Mouse (Mus musculus) intestine, embryonic 16.5 days (tissue): ENCODE results near the gene Zfp91. TPM values are rescaled to one million over a fixed set of nuclear protein-coding genes. Genes with fewer than 3 reads are reported as not detected.
"Not testable (repeated sequence)": the region's sequence is repeated elsewhere in the genome, so short reads cannot be mapped to it uniquely, and the experiment has no call there.

Source experiments
- ATAC-seq: fragments of 200-750 bp; cut with Nextera tagmentation; 2 replicates; pipeline ENCODE4 v1.8.0; 2017; ENCODE audit warnings: moderate TSS enrichment, moderate library complexity
- H3K27ac ChIP-seq: fragments of 300-500 bp; sonication (generic); 2 replicates; pipeline ENCODE4 v1.5.1; 2014; ENCODE audit warnings: mild to moderate bottlenecking, low read length
- H3K27me3 ChIP-seq: fragments of 300-500 bp; sonication (generic); replicated peaks from 2 replicates; pipeline ENCODE4 v1.6.1; 2014; ENCODE audit warnings: low read length, control low read depth, mixed read lengths; ENCODE audit not compliant: control insufficient read depth, insufficient read depth
- H3K36me3 ChIP-seq: fragments of 300-500 bp; sonication (generic); 2 replicates; pipeline ENCODE4 v1.6.1; 2014; ENCODE audit warnings: low read length, control low read depth; ENCODE audit not compliant: control insufficient read depth, insufficient read depth
- H3K4me1 ChIP-seq: fragments of 300-500 bp; sonication (generic); 2 replicates; pipeline ENCODE4 v1.6.1; 2014; ENCODE audit warnings: low read length, control low read depth, mixed read lengths; ENCODE audit not compliant: control insufficient read depth, insufficient read depth
- H3K4me2 ChIP-seq: fragments of 300-500 bp; sonication (generic); 2 replicates; pipeline ENCODE4 v1.6.1; 2014; ENCODE audit warnings: low read depth, low read length, control low read depth
- H3K4me3 ChIP-seq: fragments of 300-500 bp; sonication (generic); 2 replicates; pipeline ENCODE4 v1.5.1; 2014; ENCODE audit warnings: mild to moderate bottlenecking, low read length
- H3K9ac ChIP-seq: fragments of 300-500 bp; sonication (generic); 2 replicates; pipeline ENCODE4 v1.6.1; 2014; ENCODE audit warnings: low read depth, low read length
- H3K9me3 ChIP-seq: fragments of 300-500 bp; sonication (generic); 2 replicates; pipeline ENCODE4 v1.6.1; 2016; ENCODE audit warnings: low read length, control low read depth; ENCODE audit not compliant: control insufficient read depth
- WGBS: fragments of 180-500 bp; shearing (Covaris S2); extraction: QIAGEN DNeasy Blood & Tissue Kit; methylation state at CpG from one replicate; pipeline ENCODE4 v1.1.7; 2014; 5-methylcytosine and 5-hydroxymethylcytosine counted together
- polyA plus RNA-seq: library from polyadenylated mRNA; unstranded; fragments of >200 nt; fragmentation: Nextera tagmentation; extraction: Ambion mirVana; gene quantifications from 2 replicates; pipeline ENCODE4 v1.2.1, GENCODE M21; 2015

The Zfp91 gene
- polyA plus RNA-seq, 1 experiment from 2014 or later, result 9.5 TPM

GRCm38 (mm10) chr19:12720919-12721318 lies 75.0 kb downstream of the Zfp91 start:
- not testable (repeated sequence) for ATAC-seq, H3K9ac ChIP-seq, H3K4me2 ChIP-seq, H3K27me3 ChIP-seq, H3K27ac ChIP-seq, H3K4me1 ChIP-seq, H3K4me3 ChIP-seq, H3K9me3 ChIP-seq, H3K36me3 ChIP-seq
- WGBS, result 86% methylated on average over 5 of the region's 5 CpGs

GRCm38 (mm10) chr19:12720463-12720862 lies 75.5 kb downstream of the Zfp91 start:
- H3K4me2 ChIP-seq, result no peak overlapping the region
- no peak overlapping the region for H3K9ac ChIP-seq
- no peaks in the 10 kb centered on the region for H3K9me3 ChIP-seq
- H3K4me1 ChIP-seq, result no peaks in the 10 kb centered on the region
- H3K27ac ChIP-seq, result no peak overlapping the region
- H3K4me3 ChIP-seq, result no peak overlapping the region
- no peaks in the 10 kb centered on the region for H3K36me3 ChIP-seq
- 68% methylated on average over 2 of the region's 2 CpGs for WGBS
- ATAC-seq, result no peak
- H3K27me3 ChIP-seq, result no peaks in the 10 kb centered on the region

GRCm38 (mm10) chr19:12719189-12719588 lies 76.7 kb downstream of the Zfp91 start:
- H3K9ac ChIP-seq, result no peak overlapping the region
- no peak overlapping the region for H3K27ac ChIP-seq
- ATAC-seq, result no peak
- no peaks in the 10 kb centered on the region for H3K9me3 ChIP-seq
- H3K36me3 ChIP-seq, result no peaks in the 10 kb centered on the region
- WGBS, result 76% methylated on average over 6 of the region's 6 CpGs
- H3K4me3 ChIP-seq, result no peak overlapping the region
- no peaks in the 10 kb centered on the region for H3K27me3 ChIP-seq
- H3K4me1 ChIP-seq, result no peaks in the 10 kb centered on the region
- no peak overlapping the region for H3K4me2 ChIP-seq

Other genes with a start within 250 kb of the Zfp91 start
- gene Gm4952, start 196.2 kb downstream of the Zfp91 start, polyA plus RNA-seq, result 0.10 and 0.17 TPM in 2 replicates
- gene Glyat, start 162.8 kb downstream of the Zfp91 start, polyA plus RNA-seq, result 0.62 and 0.64 TPM in 2 replicates
- not detected in 2 replicates for gene Olfr1442, start 125.7 kb downstream of the Zfp91 start, polyA plus RNA-seq
- not detected in 2 replicates for gene Olfr1443, start 118.0 kb downstream of the Zfp91 start, polyA plus RNA-seq
- gene Keg1, start 100.3 kb downstream of the Zfp91 start, polyA plus RNA-seq, result 3.4 and 3.7 TPM in 2 replicates
- gene Cntf, start 30.5 kb downstream of the Zfp91 start, polyA plus RNA-seq, result 0.88 and 1.0 TPM in 2 replicates
- 2.9 and 3.2 TPM in 2 replicates for gene Lpxn, start 67 bp upstream of the Zfp91 start, polyA plus RNA-seq
- gene Gm5244, start 50.6 kb upstream of the Zfp91 start, polyA plus RNA-seq, result not detected in 2 replicates
- gene Olfr1444, start 61.2 kb upstream of the Zfp91 start, polyA plus RNA-seq, result not detected in 2 replicates
- gene Olfr1445, start 87.7 kb upstream of the Zfp91 start, polyA plus RNA-seq, result not detected in 2 replicates
- not detected in 2 replicates for gene Olfr1446, start 97.4 kb upstream of the Zfp91 start, polyA plus RNA-seq
- not detected in 2 replicates for gene Olfr1447, start 107.6 kb upstream of the Zfp91 start, polyA plus RNA-seq
- gene Olfr1448, start 128.3 kb upstream of the Zfp91 start, polyA plus RNA-seq, result not detected in 2 replicates
- not detected in 2 replicates for gene Olfr1449, start 134.7 kb upstream of the Zfp91 start, polyA plus RNA-seq
- gene Olfr1450, start 154.1 kb upstream of the Zfp91 start, polyA plus RNA-seq, result not detected in 2 replicates
- not detected in 2 replicates for gene Olfr1451, start 198.9 kb upstream of the Zfp91 start, polyA plus RNA-seq
- gene Olfr1453, start 232.2 kb upstream of the Zfp91 start, polyA plus RNA-seq, result not detected in 2 replicates